Mouse (Mus musculus): ENCODE measurements around the gene Wdfy2.
"Not testable (repeated sequence)": the region's sequence is repeated elsewhere in the genome, so short reads cannot be mapped to it uniquely, and the experiment has no call there.

Wdfy2 gene

GRCm38 (mm10) chr14:62837641-62838252 is at the start of gene Wdfy2:
Gene Wdfy2, plus strand, starts transcription at chr14:62837678.
- DNase-seq = peak; percentile 67

- no peak for DNase-seq
Measured at GRCm38 (mm10) chr14:62789282-62789681, 48.2 kb upstream of the Wdfy2 start.

GRCm38 (mm10) chr14:62795719-62796118 is 41.8 kb upstream of the Wdfy2 start:
- DNase-seq = no peak

GRCm38 (mm10) chr14:62798608-62799101 is 38.8 kb upstream of the Wdfy2 start:
- DNase-seq = peak; percentile 10

DNA sequence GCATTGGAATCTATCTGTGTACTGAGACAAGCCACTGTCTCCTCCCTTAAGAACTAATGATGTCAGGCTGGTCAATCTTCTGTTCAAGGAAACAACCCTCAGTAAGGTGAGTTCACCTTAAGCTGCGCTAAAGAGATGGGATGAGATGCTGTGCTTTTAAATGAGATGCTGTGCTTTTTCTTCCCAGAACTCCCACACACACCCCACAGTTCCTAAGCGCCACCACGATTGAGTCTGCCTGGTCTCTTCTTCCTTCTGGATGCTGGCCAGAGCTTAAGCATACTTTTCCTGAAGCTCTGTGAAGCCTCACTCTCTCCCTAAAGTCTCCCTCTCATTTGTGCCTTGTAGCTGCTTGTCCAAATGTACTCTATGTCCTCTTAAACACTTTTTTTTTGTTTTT is 36.7 kb upstream of the Wdfy2 start:
- no peak for DNase-seq

DNA sequence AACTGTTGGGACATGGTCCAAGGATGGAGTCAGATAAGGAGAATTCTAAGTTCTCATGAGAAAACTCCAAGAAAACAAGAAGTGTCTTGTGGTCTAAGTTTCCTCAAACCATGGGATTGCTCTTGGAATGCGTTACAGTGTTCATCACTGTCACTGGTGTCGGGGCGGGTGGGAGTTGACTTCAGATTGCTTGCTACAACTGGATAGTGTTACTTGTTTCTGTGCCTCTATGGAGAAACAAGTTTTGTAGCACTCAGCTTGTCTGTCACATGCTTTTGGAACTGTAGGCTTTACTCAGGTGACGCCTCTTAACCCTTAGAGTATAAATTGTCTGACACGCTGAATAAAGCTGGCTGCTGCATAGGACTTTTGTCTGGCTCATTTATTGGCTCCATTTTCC is 34.3 kb upstream of the Wdfy2 start:
- no peak for DNase-seq

GRCm38 (mm10) chr14:62806921-62807320 is 30.6 kb upstream of the Wdfy2 start:
- no peak for DNase-seq

GRCm38 (mm10) chr14:62808661-62809523 is 28.6 kb upstream of the Wdfy2 start:
- DNase-seq = no peak

DNA sequence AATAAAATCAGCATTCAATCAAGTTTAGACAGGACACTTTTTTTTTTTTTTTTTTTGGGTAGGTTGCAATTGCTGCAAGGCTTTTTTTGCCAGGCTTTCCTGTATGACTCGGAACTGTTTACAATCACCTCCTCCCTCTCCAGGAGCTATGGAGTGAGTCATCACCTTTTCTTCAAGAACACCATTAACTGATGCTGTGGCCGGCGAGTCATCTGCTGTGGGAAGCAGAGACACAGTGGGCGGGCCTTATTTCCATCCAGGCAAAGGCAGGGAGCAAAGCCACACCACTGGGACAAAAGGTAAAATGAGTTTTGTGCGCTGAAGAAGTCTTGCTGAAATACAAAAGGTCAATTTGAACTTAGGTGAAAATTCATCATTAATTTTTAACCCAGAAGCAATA is 24.7 kb upstream of the Wdfy2 start:
- no peak for DNase-seq

GRCm38 (mm10) chr14:62814567-62814966 is 22.9 kb upstream of the Wdfy2 start:
- no peak for DNase-seq

DNA sequence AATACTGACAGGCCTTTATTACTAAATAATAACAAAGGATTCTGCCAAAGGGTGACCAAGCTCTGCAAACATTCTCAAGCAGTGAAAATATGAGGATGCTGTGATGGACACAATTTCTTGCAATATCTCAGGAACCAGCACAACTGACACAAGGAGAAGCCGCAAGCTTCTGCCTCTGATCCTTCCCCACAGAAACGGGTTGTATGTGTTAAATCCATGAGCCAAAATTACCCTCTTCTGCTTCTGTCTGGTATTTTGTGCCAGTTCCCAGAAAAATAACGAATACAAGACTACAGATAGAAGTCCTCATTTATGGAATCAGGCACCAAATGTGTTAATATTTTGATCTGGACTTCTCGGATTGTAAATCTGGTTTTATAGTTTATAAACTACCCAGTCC is 20.7 kb upstream of the Wdfy2 start:
- DNase-seq = no peak

DNA sequence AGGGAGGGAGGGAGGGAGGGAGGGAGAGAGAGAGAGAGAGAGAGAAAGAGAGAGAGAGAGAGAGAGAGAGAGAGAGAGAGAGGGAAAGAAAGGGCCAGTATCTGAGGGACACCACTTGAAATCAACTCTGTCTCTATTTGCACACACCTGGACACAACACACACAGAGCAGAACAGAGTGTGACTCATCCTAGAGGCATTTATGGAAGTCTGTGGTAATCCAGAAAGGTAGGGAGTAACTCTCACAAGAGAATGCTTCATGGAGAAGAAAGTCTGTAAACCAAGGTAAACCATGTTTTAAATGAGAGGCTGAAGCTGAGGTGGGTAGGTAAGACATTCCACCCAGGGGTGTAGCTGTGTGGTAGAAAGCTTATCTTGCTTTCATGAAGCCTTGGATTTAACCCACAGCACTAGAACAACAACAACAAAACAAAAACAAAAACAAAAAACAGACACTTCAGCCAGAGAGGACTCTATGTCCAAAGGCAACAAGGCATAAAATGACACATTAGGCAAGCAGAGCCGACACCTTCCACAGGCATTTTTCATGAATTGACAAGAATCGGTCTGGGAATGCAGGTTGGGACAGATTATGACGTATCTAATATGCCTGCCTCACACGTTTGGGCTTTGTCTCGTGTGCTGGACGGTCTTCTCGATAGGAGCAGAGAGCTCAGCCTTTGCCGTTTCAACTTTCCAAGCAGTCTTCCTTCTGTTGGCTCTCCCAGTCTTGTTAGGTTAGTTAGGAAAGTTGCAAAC is 11.7 kb upstream of the Wdfy2 start:
- DNase-seq = no peak

DNA sequence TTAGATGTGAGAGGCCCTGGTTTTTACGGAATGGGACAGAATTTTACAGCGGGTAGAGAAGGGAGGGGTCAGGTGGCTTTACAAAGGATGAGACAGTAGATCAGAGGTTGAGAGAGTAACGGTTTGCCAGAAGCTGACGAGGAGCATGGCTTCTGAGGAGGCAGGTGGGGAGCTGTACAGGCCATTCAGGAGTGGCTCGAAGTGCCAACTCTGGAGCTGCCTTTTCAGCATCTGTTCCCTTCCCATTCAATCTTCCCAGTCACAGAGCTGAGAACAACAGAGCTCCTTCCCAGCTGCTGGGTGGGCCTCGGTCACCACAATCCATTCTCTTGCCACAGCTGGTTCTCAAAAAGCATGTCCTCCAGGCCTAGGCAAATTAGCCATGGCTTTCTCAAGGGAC is 8.2 kb upstream of the Wdfy2 start:
- no peak for DNase-seq

- no peak for DNase-seq
Measured at GRCm38 (mm10) chr14:62831691-62832275, 5.7 kb upstream of the Wdfy2 start.

GRCm38 (mm10) chr14:62833036-62833435 is 4.4 kb upstream of the Wdfy2 start:
- DNase-seq = no peak

GRCm38 (mm10) chr14:62833541-62833940 is 3.9 kb upstream of the Wdfy2 start:
- DNase-seq = no peak

GRCm38 (mm10) chr14:62835737-62836136 is 1.7 kb upstream of the Wdfy2 start:
- not testable (repeated sequence) for DNase-seq

- peak; percentile 98 for DNase-seq
Measured at GRCm38 (mm10) chr14:62836926-62837640, 395 bp upstream of the Wdfy2 start.

DNA sequence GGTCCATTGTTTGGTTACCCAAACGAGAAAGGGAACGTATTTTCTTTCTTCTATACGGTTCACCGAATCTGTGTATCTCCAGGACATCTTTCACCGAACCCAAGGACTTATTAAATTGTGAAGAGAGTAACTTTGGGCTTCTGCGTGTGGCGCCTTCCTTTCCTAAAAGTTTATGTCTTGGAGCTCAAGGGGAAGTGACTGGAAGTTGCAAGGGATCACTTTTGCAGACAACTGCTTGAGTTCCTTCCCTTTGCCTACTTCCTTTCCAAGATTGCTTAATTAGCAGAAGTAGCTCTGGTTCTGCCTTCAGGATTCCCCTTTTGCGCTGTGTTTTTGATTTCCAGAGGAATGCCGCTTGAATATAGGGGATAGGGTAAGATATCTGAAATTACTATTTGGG is 858 bp downstream of the Wdfy2 start:
- peak; percentile 29 for DNase-seq

DNA sequence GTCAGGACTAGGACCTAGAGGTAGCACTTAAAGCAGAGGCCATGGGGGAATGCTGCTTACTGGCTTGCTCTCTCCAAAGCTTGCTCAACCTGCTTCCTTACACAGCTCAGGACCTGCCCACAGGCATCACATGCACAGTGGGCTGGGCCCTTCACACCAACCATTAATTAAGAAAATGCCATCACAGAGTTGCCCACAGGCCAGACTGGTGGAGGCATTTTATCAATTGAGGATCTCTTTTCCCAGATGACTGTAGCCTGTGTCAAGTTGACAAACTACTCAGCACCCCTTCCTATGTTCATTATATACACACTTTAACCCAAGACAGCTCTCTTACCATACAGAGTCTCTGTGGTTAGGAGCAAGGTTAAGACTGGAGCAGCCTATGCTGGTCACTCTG is 4.2 kb downstream of the Wdfy2 start:
- no peak for DNase-seq

DNA sequence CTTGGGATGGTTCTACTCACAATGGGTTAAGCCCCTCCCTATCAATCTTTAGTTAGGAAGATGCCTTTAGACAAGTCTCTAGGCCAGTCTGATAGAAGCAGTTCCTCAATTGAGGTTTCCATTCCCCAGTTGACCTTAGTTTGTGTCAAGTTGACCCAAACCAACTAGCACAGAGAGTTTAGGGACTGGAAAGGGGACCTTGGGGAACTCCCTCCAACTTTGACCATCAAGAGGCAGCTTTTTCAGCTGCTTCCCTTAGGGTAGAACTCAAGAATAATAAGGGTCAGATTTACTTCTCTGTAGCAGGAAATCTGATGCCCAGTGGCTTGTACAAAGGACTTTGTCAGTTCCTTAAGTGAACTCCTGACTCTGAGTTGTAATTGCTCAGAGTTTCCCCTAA is 5.0 kb downstream of the Wdfy2 start:
- no peak for DNase-seq

DNA sequence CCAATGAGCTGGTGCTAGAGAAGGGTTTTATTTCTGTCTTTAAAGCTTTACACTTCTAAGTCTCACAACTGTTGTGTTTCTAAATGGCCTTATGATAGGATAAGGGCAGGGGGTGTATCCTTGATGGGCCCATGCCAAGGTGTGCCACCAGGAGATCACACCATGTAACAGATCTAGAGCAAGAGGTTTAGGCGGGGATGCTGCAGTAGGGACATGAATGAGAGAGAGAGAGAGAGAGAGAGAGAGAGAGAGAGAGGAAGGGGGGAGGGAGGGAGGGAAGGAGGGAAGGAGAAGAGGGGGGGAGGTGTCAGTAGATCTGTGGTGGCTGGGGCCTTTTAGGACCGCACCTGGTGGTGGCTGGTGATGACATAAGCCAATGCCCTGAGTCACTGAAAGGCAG is 5.5 kb downstream of the Wdfy2 start:
- DNase-seq = no peak

Measured in kidney, postnatal 14 days (tissue).